Mouse (Mus musculus) lung, adult 2 months (tissue): ENCODE data around the gene Actn3. TPM values are rescaled to one million over a fixed set of nuclear protein-coding genes. Genes with fewer than 3 reads are reported as not detected.
"Not testable (repeated sequence)": the region's sequence is repeated elsewhere in the genome, so short reads cannot be mapped to it uniquely, and the experiment has no call there.

Experiments used
- DNase-seq: peaks from one replicate; pipeline ENCODE4 v3.0.0; 2022
- H3K4me1 ChIP-seq: fragments of 200-500 bp; 2 replicates; pipeline ENCODE4 v1.6.1; 2011; ENCODE audit warnings: low read length; ENCODE audit not compliant: control insufficient read depth, insufficient read depth
- H3K4me3 ChIP-seq: fragments of 200-500 bp; replicated peaks from 2 replicates; pipeline ENCODE3; 2011; ENCODE audit warnings: low read depth, mild to moderate bottlenecking, control low read depth, low read length; ENCODE audit errors: extremely low read depth
- CTCF ChIP-seq: fragments of 200-500 bp; IDR thresholded peaks from 2 replicates; pipeline ENCODE4 v1.5.1; 2011; ENCODE audit warnings: mild to moderate bottlenecking, low read length, control low read depth; ENCODE audit not compliant: insufficient read depth
- POLR2A ChIP-seq: fragments of 200-500 bp; IDR thresholded peaks from 2 replicates; pipeline ENCODE4 v1.6.1; 2011; ENCODE audit warnings: low read depth, mild to moderate bottlenecking, control low read depth, low read length, borderline replicate concordance; ENCODE audit errors: extremely low read depth
- WGBS: fragments of 180-500 bp; shearing (Covaris S2); methylation state at CpG from one replicate; pipeline ENCODE4 v1.1.7; 2018; 5-methylcytosine and 5-hydroxymethylcytosine counted together
- polyA plus RNA-seq: library from polyadenylated mRNA; depleted of rRNA; stranded (reverse); fragments of >200 nt; gene quantifications from 2 replicates; pipeline ENCODE4 v1.2.3, GENCODE M21; 2012

The Actn3 gene
- polyA plus RNA-seq, 1 experiment = 22.2 TPM

DNA sequence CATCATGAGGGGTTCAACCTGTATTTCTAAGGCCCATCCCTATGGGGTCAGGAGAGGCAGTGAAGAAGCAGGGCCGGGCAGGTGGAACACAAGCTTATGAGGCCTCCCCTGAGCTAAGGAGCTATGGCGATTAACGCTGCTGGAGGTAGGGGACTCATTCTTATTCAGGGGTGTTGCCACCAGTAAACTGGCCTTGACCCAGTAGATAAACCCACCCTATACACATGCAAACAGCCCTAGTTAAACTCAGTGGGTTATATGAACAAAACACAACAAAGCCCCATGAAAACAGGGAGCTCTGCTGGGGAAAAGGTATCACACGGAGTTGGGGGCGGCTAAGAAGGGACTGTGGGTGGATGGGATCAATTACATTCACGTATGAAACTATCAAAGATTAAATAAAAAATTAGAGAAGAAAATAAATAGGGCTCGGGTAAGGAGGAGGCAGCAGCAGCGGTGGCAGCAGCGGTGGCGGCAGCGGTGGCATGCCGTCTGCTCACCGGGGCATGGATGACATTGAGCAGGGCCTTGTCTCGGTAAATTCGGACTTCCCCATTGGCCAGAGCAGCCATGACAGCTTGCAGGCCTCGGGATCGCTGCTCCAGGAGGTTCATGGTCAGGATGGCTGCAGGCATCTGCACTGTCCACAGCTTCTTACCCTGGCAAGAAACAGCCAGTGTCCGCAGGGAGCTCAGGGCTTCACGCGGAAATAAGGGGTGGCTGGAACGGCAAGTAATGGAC lies 19.2 kb upstream of the Actn3 start:
- WGBS = 67% methylated on average over 21 of the region's 21 CpGs
- H3K4me3 ChIP-seq = no peak overlapping the region
- no peaks in the 10 kb centered on the region for H3K4me1 ChIP-seq
- no peak for DNase-seq
- no peak for TF ChIP-seq CTCF
- TF ChIP-seq POLR2A = no peak

DNA sequence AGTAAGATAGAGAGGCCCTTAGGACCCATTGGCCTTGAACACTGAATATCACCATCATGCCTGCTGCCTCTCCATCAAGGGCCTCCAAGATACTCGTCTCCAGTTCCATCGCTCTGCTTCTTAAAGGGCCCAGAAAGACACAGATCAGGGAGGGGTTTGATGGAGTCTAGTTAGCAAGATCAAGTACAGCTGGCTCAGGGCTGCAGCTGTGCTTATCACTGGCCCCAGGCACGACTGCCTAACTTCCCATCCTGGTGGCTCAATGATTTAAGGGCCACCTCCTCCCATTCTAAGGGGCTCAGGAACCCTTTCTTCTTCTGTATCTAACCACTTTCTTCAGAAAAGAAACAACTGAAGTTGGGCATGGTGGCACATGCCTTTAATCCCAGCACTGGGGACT lies 14.1 kb upstream of the Actn3 start:
- Histone ChIP-seq H3K4me1 (no peaks in the 10 kb centered on the region), H3K4me3 (no peak overlapping the region)
- no peak for DNase-seq
- 75% methylated on average over 3 of the region's 3 CpGs for WGBS
- TF ChIP-seq POLR2A = no peak
- TF ChIP-seq CTCF = no peak

DNA sequence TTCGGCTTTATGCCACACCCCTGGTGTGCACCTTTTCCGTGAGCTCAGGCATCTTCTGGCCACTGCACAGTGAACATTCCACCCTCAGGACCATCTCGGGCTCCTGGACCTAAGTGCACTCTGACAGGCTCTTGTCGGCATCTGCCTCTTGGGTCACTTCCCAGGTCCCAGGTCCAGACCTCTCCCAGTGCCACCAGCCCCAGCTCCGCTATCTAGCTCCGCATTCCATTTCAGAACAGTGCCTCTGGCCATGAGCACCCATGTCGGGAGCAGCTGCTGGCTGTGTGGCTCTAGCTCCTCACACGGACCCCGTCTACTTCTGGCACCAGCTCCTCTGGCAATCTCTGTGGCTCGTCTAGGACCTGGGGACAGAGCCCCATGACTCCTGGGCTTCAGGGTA lies 12.1 kb upstream of the Actn3 start:
- Histone ChIP-seq H3K4me1 (no peaks in the 10 kb centered on the region), H3K4me3 (no peak overlapping the region)
- WGBS = 81% methylated on average over 10 of the region's 10 CpGs
- TF ChIP-seq CTCF (no peak), POLR2A (no peak)
- no peak for DNase-seq

- 87% methylated on average over 4 of the region's 4 CpGs for WGBS
- TF ChIP-seq CTCF = no peak
- H3K4me3 ChIP-seq = no peak overlapping the region
- DNase-seq = no peak
- H3K4me1 ChIP-seq = peaks cover 2% of the 10 kb centered on the region; the same call in 1 of the 2 replicates
Observed at GRCm38 (mm10) chr19:4883961-4884360, 6.3 kb upstream of the Actn3 start.

DNA sequence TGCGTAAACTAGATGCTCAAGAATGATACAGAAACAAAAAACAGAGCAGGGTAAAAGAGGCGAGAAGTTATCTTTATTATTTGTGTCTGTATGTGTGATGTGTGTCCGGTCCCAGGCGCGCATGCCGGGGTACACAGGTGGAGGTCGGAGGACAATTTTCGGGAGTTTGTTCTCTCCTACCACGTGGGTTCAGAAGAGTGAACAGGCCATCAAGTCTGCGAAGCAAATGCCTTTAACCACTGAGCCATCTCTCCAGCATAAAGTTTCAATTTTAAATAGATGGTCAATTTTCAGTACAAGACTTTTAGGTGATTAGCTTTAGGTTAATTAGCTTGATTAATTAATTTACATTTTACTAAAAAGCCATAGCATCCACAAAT lies 1.6 kb upstream of the Actn3 start:
- 58% methylated on average over 10 of the region's 10 CpGs for WGBS
- no peak overlapping the region for H3K4me3 ChIP-seq

DNA sequence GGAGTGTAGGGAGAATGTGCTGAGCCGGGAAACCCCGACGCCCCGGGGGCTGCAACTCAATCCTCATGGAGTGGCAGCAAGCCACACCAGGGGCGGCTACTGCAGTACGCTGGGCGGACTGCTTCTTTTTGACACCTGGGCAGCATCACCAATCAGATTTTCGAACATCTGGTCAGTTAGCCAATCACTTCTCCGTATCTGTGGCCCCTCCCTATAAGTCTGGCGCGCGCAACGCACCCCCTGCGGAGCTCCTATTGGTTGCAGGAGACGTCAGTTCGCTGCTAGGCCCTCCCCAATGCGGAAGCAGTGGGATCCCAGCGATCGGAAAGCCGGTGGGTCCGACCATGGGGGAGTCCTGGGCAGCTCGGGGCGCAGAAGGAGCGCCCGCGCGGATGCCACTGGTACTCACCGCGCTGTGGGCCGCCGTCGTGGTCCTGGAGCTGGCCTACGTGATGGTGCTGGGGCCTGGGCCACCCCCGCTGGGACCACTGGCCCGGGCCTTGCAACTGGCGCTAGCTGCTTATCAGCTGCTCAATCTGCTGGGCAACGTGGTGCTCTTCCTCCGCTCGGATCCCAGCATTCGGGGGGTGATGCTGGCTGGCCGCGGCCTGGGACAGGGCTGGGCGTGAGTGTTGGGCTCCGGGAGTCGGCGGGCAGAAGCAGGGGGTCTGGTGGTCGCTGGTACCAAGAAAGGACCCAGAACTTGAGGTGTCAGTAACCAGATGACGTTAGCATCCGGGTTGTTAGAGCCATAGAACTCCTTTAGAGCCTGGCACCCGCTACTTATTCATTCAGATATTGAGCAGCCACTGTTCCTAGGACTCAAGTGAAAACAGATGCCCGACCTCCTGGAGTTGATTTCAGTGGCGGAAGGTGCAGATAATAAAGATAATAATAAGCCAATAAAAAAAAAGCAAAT lies 955 bp upstream of the Actn3 start, which contains the start of gene Zdhhc24:
Gene Zdhhc24 (plus strand): TSS at position 264 of the 919 bp plus-strand sequence.
- WGBS = under 1% methylated on average over 52 of the region's 52 CpGs
- peaks cover 5% of the 10 kb centered on the region; the same call in 1 of the 2 replicates for H3K4me1 ChIP-seq
- peak; percentile 52; the same call in 1 of the 2 replicates for TF ChIP-seq POLR2A
- no peak for TF ChIP-seq CTCF

More for the DNA sequence above, 1.6 kb upstream of the Actn3 start:
- TF ChIP-seq CTCF (no peak), POLR2A (no peak)
- no peak for DNase-seq
- peaks cover 5% of the 10 kb centered on the region; the same call in 1 of the 2 replicates for H3K4me1 ChIP-seq

DNA sequence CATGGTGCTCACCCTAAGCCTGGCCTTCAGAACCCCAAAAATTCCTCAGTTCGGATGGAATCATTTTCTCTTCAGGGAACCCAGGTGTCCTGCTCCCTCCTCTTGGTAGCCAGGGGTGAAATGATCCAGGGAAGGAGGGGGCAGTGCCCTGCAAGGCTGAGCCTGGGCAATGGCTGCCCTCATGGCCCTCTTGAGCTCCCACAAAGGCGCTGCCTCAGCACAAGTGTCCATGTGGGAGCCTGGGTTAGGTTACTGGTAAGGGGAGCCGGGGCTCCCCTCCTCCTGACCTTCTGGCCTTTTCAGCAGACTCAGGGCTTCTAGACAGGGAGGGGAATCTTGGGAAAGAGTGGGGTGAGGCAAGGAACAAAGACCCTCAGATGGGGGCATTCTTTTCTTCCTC lies 954 bp downstream of the Actn3 start:
- TF ChIP-seq POLR2A = no peak
- no peak for TF ChIP-seq CTCF
- no peak for DNase-seq
- 73% methylated on average over 3 of the region's 3 CpGs for WGBS
- peaks cover 5% of the 10 kb centered on the region; the same call in 1 of the 2 replicates for H3K4me1 ChIP-seq
- H3K4me3 ChIP-seq = no peak overlapping the region

More for the DNA sequence above, 955 bp upstream of the Actn3 start, which contains the start of gene Zdhhc24:
- DNase-seq = peak; percentile 98
- peak within 1 kb of the TSS; percentile 81 for H3K4me3 ChIP-seq

GRCm38 (mm10) chr19:4876241-4876640 lies 1.5 kb downstream of the Actn3 start:
- Histone ChIP-seq H3K4me1 (peaks cover 5% of the 10 kb centered on the region; the same call in 1 of the 2 replicates), H3K4me3 (no peak overlapping the region)
- TF ChIP-seq CTCF = no peak
- no peak for TF ChIP-seq POLR2A
- DNase-seq = no peak
- 49% methylated on average over 4 of the region's 4 CpGs for WGBS

DNA sequence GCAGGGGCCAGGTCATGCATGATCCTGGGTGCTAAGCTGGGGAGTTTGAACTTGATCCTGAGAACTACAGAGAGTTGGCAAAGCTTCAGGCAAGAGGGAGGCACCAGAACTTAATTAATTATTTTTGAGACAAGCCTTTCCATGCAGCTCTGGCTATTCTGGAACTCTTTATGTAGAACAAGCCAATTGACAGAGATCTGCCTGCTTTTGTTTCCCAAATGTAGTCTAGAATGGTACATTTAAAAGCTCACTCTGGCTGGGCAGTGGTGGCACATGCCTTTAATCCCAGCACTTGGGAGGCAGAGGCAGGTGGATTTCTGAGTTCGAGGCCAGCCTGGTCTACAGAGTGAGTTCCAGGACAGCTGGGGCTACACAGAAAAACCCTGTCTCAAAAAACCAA lies 3.1 kb downstream of the Actn3 start:
- H3K4me1 ChIP-seq, H3K4me3 ChIP-seq, DNase-seq: not testable (repeated sequence)
- 86% methylated on average over 1 of the region's 1 CpGs for WGBS
